Mouse (Mus musculus): ENCODE results near the gene Gpx2. TPM values are rescaled to one million over a fixed set of nuclear protein-coding genes. Genes with fewer than 3 reads are reported as not detected.

Gene Gpx2
- not detected in 2 replicates for total RNA-seq (2017)

DNA sequence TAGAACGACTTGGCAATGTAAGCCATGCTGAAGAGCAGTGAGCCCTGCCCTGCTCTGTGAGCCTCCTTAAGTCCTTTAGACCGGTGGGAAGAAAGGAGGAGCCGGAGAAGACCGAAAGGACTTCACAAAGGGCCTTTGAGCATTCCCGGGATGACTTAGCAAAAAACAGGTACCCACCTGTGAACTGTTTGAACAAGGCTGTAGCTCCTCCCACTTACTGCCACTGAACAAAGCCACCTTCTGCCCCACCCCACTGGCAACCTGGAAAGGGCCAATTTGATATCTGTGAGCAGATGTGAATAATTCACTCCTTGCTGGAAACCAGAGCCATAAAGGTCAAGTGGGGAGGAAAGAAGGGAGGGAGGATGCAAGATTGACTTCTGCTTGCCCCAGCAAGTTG lies at the start of gene Gpx2:
Gene Gpx2, minus strand, starts transcription at position 205 of the 400 bp plus-strand sequence.
- ATAC-seq (replicated peaks in 1 of 2; ENCODE audit: insufficient read depth in 1 of 2, low FRiP score in 2 of 2, low TSS enrichment in 1 of 2, low read depth in 1 of 2, poor library complexity in 2 of 2, severe bottlenecking in 2 of 2): no peak

DNA sequence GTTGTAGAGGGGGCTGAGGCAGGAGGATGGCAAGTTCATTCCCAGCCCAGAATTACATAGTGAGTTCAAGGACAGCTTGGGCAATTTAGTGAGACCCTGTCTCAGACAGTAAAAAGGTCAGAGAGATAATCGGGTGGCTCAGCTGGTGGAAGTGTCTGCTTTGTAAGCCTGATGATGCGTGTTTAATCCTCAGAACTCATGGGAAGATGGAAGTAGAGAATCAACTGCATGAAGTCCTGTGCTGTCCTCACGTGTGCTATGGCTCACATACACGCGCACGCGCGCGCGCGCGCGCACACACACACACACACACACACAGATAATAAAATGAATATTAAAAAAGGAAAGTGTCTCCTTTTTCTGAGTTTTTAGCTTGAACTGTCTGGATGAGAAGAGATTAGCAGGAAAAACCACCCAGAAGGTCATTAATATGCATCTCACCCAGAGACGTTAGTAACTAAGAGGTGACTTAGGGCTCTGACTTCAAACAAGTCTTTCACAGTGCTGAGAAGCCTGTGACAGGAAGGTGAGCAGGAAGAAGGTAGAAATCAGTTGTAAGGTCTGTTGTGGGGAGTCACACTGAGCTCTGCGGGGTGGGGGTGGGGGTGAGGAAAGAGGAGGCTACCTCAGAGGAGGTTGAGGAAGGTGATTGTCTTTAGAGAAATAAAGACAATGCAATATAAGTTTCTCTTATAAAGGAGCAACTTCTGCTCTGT lies 49.1 kb upstream of the Gpx2 start:
- no peak for ATAC-seq (replicated peaks in 1 of 2; ENCODE audit: insufficient read depth in 1 of 2, low FRiP score in 2 of 2, low TSS enrichment in 1 of 2, low read depth in 1 of 2, poor library complexity in 2 of 2, severe bottlenecking in 2 of 2)

DNA sequence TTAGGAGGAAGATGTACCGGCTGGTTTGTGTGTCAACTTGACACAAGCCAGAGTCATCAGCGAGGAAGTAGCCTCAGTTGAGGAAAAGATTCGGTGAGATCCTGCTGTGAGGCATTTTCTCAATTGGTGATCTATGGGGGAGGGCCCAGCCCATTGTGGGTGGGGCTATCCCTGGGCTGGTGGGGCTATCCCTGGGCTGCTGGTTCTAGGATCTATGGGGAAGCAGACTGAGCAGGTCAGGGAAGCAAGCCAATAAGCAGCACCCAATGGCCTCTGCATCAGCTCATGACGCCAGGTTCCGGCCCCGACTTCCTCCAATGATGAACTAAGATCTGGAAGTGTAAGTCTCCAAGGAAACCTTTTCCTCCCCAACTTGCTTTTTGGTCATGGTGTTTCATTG lies 44.7 kb upstream of the Gpx2 start:
- no peak for ATAC-seq (replicated peaks in 1 of 2; ENCODE audit: insufficient read depth in 1 of 2, low FRiP score in 2 of 2, low TSS enrichment in 1 of 2, low read depth in 1 of 2, poor library complexity in 2 of 2, severe bottlenecking in 2 of 2)

DNA sequence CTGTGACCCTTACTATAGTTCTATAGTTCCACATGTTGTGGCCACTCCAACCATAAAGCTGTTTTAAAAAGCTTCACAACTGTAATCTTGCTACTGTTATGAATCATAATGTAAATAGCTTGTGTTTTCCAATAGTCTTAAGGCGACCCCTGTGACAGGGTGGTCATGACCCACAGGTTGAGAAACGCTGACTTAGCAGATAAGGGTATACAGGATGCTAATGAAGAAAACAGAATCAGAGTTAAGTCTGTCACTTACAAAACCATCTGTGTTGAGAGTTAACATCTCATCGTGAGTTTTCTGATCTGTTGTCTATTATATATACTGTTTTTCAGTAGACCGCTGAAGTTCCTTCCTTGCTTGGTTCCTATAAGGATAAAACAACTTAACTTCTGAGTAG lies 43.9 kb upstream of the Gpx2 start:
- no peak for ATAC-seq (replicated peaks in 1 of 2; ENCODE audit: insufficient read depth in 1 of 2, low FRiP score in 2 of 2, low TSS enrichment in 1 of 2, low read depth in 1 of 2, poor library complexity in 2 of 2, severe bottlenecking in 2 of 2)

DNA sequence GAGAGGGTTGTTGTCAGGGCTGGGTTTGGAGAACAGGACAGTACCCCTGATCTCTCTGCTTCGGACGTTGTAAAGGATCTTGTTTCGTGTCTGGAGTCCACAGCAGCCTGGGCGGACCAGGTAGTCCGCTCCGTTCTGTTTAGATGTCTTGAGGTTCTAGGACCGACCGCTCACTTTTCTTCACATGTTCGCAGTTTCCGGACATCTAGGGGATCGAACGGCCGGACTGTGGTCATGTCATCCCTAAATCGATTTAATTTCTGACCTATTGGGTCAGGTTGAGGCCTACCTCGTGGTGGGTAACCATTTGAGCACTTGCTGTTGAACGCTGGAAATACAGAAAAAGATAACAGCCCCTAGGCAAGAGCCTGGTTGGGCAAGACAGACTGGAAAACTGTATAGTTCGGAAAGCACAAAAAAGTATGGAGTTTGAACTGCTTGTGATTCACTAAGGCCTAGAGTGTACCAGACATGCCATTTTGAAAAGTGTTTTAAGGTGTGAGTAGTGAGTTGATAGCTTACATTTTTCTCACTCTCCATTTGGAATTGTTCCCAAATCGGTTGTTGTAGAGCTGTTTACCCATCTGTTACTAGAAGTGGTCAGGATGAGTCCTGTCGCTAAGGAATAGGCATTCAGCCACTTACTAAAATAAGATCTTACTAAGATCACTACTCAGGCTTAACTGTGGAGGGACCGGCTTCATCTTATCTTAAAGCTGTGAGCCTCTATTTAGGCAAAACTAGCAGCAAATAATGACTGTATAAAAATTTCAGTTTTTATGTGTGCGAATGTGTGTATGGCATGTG lies 42.7 kb upstream of the Gpx2 start:
- ATAC-seq (replicated peaks in 1 of 2; ENCODE audit: insufficient read depth in 1 of 2, low FRiP score in 2 of 2, low TSS enrichment in 1 of 2, low read depth in 1 of 2, poor library complexity in 2 of 2, severe bottlenecking in 2 of 2): peak in 1 of 2 experiments; percentile 18; a peak in 1 of 4 replicates

DNA sequence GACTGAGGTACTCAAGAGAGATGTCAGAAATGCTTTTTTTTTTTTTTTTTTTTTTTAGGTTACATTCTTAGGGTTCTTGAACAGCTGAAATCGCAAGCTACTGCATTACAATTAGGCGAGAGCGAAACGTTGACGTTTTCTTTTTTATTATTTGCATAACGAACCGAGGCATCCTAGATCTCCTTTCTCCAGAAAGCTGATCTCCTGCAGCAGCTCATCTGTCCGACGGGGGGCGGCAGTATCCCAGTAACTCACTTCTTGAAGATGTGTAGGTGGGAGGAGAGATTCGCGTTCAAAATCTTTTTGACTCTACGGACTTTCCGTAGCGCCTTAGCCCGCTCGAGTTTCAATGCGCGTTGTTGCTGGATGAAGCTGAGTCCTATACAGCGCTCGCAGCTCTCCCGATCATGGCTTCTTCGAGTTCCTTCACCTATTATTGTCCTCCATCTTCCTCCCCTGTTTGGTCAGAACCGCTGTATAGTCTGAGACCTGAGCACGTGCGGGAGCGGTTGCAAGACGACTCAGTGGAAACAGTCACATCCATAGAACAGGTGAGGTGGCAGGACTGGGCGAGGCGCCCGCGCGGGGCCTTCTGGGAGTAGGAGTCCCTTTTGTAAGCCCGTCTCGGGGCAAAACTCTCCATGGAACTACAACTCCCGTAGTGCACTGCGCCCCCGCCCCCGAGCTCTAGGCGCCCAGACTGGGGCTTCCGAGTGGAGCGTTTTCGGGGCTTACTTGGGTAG lies 41.9 kb upstream of the Gpx2 start:
- ATAC-seq (replicated peaks in 1 of 2; ENCODE audit: insufficient read depth in 1 of 2, low FRiP score in 2 of 2, low TSS enrichment in 1 of 2, low read depth in 1 of 2, poor library complexity in 2 of 2, severe bottlenecking in 2 of 2): peak; percentile 97 to 98

DNA sequence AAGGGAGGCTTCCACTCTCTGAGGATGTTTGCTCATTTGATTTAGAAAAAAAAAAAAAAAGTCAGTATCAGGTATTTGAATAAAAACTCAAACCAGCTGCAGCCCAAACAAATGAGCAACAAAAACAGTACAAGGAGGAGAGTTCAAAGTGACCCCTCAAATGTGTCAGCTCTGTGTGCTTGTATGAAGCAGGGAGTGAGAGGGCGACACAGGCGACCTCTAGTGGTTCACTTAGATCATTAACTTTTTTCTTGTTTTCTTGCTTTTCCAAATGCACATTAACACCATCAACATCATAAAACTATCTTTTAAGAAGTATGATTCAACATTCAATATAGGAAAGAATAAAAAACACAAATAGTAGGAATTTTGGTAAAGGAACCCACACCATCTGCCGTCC lies 37.4 kb upstream of the Gpx2 start:
- no peak for ATAC-seq (replicated peaks in 1 of 2; ENCODE audit: insufficient read depth in 1 of 2, low FRiP score in 2 of 2, low TSS enrichment in 1 of 2, low read depth in 1 of 2, poor library complexity in 2 of 2, severe bottlenecking in 2 of 2)

DNA sequence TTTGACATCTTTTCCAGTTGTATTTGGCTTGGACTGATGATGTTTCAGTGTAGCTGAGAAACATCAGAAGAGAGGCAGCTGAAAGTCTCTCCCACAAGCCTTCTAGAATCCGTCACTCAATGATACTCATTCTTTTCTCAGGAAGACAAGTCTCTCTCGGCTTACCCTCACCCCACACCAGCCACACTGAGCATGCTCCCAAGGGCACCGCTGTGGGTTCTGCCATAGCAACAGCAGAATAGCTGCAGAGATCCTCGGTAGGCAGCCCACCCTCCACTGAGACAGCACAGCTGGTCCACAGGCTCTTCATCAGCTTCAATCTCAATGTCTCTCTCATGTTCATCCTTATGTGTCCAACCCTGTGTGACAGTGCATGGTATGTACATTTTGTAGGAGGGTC lies 29.9 kb upstream of the Gpx2 start:
- no peak for ATAC-seq (replicated peaks in 1 of 2; ENCODE audit: insufficient read depth in 1 of 2, low FRiP score in 2 of 2, low TSS enrichment in 1 of 2, low read depth in 1 of 2, poor library complexity in 2 of 2, severe bottlenecking in 2 of 2)

DNA sequence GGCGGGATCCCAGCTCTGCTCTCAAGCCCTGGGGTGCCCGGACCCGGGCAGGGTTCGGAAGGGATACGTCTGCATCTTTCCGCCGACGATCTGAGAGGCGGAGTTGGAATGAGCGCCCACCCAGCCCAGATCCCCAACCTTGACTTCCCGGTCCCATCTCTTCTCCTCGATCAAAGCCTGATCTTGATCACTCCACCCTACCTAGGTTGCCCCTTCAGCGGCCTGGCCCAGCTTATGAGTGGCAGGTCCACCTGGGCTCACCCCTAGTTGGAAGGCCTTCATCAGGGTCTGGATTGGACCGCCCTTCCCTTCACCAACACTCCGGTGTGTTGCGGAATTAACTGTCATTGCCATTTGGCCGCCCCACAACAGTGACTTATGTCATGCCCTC lies 27.3 kb upstream of the Gpx2 start, which contains the start of gene Rab15:
Gene Rab15, minus strand, starts transcription at position 258 of the 391 bp plus-strand sequence.
- no peak for ATAC-seq (replicated peaks in 1 of 2; ENCODE audit: insufficient read depth in 1 of 2, low FRiP score in 2 of 2, low TSS enrichment in 1 of 2, low read depth in 1 of 2, poor library complexity in 2 of 2, severe bottlenecking in 2 of 2)

DNA sequence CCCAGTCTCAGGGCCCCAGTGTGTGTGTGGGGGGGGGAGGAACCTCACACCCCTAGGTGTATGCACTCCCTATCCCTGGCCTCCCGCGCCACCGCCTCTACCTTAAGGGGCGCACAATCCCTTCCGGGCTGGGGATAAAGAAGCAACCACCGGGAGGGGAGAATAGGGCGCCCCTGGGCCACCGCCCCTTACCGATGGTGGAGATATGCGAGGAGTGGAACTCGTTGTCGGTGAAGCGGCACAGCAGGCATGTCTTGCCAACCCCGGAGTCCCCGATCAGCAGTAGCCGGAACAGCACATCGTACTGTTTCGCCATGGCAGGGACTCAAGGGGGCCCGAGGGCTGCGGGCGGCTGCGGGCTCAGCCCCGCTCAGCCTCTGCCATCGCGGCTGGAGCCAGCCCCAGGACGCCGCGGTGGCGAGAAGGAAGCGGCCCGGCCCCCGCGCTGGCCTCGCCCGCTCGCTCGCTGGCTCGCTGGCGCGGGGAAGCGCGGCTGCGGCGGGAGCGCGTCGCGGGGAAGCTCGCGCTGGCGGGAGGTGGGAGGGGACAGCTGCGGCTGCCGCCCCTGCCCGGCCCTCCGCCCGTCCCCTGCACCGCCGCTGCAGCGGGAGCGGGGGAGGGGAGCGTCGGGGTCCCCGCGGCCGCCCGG lies 26.8 kb upstream of the Gpx2 start:
- ATAC-seq (replicated peaks in 1 of 2; ENCODE audit: insufficient read depth in 1 of 2, low FRiP score in 2 of 2, low TSS enrichment in 1 of 2, low read depth in 1 of 2, poor library complexity in 2 of 2, severe bottlenecking in 2 of 2): peak; percentile 15 to 40; a peak in 2 of 4 replicates

DNA sequence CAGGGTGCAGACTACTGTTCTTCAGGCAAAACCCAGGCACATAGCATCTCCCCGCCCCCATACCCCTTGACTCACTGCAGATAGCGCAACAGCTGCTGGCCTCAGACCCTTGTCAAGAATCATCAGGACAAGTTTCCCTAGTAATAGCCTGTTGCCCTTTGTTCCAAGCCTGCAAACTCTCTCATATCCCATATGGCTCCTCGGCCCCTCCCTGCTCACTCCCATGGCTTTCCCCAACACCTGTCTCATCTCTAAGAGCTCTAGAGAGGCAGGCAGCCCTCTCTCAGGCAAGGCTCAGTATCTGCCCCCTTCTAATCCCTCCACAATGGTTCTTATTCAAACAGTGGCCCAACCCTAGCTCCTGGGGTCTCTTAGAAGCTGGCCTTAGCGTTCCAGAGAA lies 25.3 kb upstream of the Gpx2 start:
- ATAC-seq (replicated peaks in 1 of 2; ENCODE audit: insufficient read depth in 1 of 2, low FRiP score in 2 of 2, low TSS enrichment in 1 of 2, low read depth in 1 of 2, poor library complexity in 2 of 2, severe bottlenecking in 2 of 2): no peak

DNA sequence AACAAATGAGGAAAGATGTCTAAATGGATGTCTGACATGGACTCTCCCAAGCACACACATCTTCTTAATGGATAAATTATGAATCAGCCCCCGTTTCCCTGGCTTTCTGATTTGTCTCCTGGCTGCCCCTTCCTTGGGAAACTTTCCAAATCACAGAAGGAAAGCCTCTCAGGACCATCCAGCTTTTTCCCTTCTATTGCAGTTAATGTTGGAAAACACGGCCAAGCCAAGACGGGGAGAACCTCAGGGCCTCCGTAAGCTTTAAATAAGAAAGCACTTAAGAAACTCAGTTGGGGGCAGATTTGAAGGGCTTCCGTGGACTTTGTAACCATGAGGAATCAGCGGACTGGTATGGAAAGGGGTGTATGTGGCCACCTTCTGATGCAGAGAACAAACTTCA lies 24.5 kb upstream of the Gpx2 start:
- no peak for ATAC-seq (replicated peaks in 1 of 2; ENCODE audit: insufficient read depth in 1 of 2, low FRiP score in 2 of 2, low TSS enrichment in 1 of 2, low read depth in 1 of 2, poor library complexity in 2 of 2, severe bottlenecking in 2 of 2)

DNA sequence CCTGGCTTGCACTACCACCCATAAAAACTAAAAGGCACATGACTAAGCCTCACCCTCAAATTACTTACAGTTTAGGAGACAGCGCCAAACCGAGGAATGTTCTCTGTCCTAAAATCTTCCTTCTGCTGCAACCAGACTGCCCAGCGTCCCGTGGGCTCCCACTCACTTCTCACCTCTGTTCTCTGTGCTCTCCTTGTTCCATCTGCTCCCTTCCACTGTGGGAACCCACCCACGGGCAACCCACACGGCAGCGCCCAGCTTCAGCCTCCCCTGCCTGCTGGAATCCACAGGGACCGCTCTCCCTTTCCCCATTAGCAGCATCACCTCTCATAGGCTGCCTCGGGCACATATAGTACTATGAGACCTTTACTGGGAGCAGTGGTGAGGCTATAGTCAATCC lies 23.6 kb upstream of the Gpx2 start:
- ATAC-seq (replicated peaks in 1 of 2; ENCODE audit: insufficient read depth in 1 of 2, low FRiP score in 2 of 2, low TSS enrichment in 1 of 2, low read depth in 1 of 2, poor library complexity in 2 of 2, severe bottlenecking in 2 of 2): no peak

DNA sequence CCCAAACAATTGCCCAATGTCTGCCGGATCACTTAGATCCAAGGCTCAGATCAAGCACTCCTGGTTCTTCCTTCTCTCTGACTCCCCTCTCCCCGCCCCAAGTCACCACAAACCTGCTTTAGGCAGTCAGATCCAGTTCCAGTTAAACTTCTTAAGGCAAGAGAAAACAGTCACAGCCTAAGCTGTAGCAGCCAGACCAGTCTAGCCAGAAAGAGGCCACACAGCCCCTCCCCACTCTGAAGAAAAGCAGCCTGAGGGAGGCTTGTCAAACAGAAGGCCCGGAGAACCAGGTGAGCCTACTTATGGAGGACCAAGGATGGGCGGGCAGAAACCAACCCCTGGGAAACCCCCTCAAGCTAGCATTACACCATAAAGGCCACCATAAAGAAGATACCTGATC lies 22.8 kb upstream of the Gpx2 start:
- ATAC-seq (replicated peaks in 1 of 2; ENCODE audit: insufficient read depth in 1 of 2, low FRiP score in 2 of 2, low TSS enrichment in 1 of 2, low read depth in 1 of 2, poor library complexity in 2 of 2, severe bottlenecking in 2 of 2): no peak

DNA sequence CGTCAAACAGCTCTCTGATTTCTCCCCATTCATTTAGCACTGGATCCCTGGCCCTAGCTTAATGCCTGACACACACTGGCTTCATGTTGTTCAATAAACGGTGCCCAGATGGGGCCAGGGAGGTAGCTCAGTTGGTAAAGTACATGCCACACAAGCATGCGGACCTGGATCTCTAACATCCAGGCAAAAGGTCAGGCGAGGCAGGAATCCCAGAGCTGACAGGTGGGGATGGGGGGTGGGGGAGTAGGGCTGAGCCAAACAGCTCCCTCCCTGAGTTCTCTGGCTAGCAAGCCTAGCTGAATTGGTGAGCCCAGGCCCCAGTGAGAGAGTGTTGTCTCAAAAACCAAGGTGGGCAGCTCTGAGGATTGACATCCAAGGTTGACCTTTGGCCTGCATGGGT lies 21.8 kb upstream of the Gpx2 start:
- no peak for ATAC-seq (replicated peaks in 1 of 2; ENCODE audit: insufficient read depth in 1 of 2, low FRiP score in 2 of 2, low TSS enrichment in 1 of 2, low read depth in 1 of 2, poor library complexity in 2 of 2, severe bottlenecking in 2 of 2)

DNA sequence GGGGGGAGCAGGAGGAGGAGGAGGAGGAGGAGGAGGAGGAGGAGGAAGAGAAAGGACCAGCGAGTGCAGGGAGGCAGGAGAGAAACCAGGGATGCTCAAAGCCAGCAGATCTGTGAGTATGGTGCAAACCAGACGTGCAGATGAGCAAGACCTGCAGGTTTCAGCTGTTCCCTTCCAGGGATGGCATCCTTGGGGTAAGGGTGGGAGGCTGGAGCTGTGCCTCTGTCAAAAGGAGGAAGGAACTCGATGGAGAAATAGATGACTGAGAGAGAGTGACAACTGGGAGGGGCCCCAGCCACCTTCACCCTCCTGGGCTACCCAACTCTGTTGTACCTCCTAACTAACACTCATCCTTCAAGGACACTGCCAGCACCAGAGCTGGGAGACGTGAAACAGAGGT lies 21.4 kb upstream of the Gpx2 start:
- ATAC-seq (replicated peaks in 1 of 2; ENCODE audit: insufficient read depth in 1 of 2, low FRiP score in 2 of 2, low TSS enrichment in 1 of 2, low read depth in 1 of 2, poor library complexity in 2 of 2, severe bottlenecking in 2 of 2): peak; percentile 29 to 51; a peak in 2 of 4 replicates

DNA sequence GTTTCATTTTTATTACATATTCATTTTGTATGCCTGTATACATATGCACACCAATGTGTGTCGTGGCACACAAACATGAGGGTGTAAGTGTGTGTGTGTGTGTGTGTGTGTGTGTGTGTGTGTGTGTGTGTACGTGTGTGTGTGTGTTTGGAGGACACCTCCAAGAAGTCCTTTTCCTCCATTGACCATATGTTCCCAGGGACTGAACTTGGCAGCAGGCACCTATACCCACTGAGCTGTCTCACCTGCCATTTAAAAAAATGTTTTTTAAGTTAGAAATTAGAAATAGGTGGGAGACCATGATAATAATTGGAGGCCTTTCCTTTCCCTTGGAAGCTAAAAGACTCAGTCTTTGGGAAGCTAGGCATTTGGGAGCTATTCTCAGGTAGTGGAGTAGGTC lies 18.8 kb upstream of the Gpx2 start:
- ATAC-seq (replicated peaks in 1 of 2; ENCODE audit: insufficient read depth in 1 of 2, low FRiP score in 2 of 2, low TSS enrichment in 1 of 2, low read depth in 1 of 2, poor library complexity in 2 of 2, severe bottlenecking in 2 of 2): no peak

DNA sequence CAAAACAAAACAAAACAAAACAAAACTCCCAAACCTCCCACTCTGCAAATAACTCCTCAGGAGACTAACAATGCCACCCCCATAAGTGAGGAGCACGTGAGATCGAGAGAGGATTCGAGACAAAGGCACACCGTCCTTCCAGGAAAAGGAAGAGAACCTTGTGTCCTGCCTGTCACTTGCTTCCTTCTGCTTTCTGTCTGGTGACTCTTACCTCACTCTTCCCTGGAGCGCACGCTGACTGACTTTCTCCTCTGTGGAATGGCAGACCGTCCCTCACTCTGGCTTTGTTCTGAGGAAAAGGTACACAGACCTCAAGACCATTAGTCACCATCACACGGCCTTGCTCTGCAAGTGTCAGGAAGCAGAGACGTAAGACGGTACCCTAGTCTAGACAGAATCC lies 18.2 kb upstream of the Gpx2 start:
- ATAC-seq (replicated peaks in 1 of 2; ENCODE audit: insufficient read depth in 1 of 2, low FRiP score in 2 of 2, low TSS enrichment in 1 of 2, low read depth in 1 of 2, poor library complexity in 2 of 2, severe bottlenecking in 2 of 2): peak in 1 of 2 experiments; percentile 18; a peak in 2 of 4 replicates
